Mouse (Mus musculus): ENCODE measurements around the gene Jmjd4. TPM values are rescaled to one million over a fixed set of nuclear protein-coding genes. Genes with fewer than 3 reads are reported as not detected.
A peak's percentile ranks its signal among the peaks of the same experiment; 100 is the strongest.

Jmjd4 gene
- polyA plus RNA-seq, 1 experiment = 0.33 TPM

- H3K4me1 ChIP-seq (ENCODE audit: control insufficient read depth) = no peaks in the 10 kb centered on the region
- H3K4me3 ChIP-seq (replicated peaks) = no peak overlapping the region
- H3K36me3 ChIP-seq (ENCODE audit: control insufficient read depth) = peaks cover 25% of the 10 kb centered on the region
- no peak for TF ChIP-seq TAL1 (IDR thresholded peaks at IDR 0.05; ENCODE audit: low read length)
- TF ChIP-seq GATA1 (IDR thresholded peaks at IDR 0.05; ENCODE audit: low read length) = no peak
- no peaks in the 10 kb centered on the region for H3K9me3 ChIP-seq (ENCODE audit: control insufficient read depth, low read length)
- H3K27me3 ChIP-seq (ENCODE audit: control insufficient read depth) = no peaks in the 10 kb centered on the region
Observed at GRCm38 (mm10) chr11:59486222-59486621, 36.4 kb downstream of the Jmjd4 start.

DNA sequence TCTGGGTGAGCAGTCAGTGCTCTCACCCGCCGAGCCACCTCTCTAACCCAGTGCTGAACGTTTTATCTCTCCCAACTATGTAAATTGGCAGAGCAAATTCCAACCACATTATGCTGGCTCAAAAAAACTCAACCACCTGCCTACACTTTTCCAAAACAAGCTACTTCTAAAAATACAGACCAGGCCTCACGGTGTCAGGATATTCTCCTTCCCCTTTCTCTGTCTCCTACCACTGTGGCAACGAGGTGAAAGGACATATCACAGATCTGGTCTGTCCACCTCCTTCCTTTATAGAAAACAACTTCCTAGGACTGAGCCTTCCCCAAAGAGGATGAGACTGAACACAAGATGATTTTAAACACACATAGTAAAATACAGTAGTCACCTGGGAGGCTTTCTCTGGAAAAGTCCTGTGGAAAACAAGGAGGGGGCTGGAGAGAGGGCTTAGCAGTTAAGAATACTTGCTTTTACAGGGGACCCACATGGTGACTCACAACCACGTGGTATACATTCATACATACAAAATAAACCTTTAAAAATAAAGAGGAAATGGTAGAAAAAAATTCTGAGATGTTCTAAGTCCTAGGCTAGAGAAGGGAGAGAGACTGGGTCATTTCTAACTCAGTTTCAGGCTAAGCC lies 46.9 kb downstream of the Jmjd4 start:
- no peaks in the 10 kb centered on the region for H3K4me1 ChIP-seq (ENCODE audit: control insufficient read depth)
- H3K27me3 ChIP-seq (ENCODE audit: control insufficient read depth) = no peaks in the 10 kb centered on the region
- no peak overlapping the region for H3K4me3 ChIP-seq (replicated peaks)
- peaks cover 64% of the 10 kb centered on the region for H3K36me3 ChIP-seq (ENCODE audit: control insufficient read depth)
- H3K9me3 ChIP-seq (ENCODE audit: control insufficient read depth, low read length) = peaks cover 4% of the 10 kb centered on the region
- TF ChIP-seq TAL1 (IDR thresholded peaks at IDR 0.05; ENCODE audit: low read length) = no peak

DNA sequence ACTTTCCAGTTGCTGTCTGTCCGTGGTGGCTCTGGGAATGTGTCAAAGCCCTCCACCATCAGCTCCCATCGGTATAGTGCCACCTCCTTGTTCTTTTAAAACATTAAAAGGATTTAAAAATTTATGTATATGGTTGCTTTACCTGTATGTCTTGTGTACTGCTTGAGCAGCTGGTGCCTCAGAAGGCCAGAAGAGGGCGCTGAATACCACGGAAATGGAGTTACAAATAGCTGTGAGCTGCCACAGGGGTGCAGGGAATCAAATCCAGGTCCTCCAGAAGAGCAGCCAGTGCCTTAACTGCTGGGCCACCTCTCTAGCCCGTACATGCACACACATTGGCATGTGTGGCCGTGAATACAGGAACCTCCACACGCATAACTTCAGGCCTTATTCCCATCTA lies 47.9 kb downstream of the Jmjd4 start:
- peaks cover 58% of the 10 kb centered on the region for H3K36me3 ChIP-seq (ENCODE audit: control insufficient read depth)

DNA sequence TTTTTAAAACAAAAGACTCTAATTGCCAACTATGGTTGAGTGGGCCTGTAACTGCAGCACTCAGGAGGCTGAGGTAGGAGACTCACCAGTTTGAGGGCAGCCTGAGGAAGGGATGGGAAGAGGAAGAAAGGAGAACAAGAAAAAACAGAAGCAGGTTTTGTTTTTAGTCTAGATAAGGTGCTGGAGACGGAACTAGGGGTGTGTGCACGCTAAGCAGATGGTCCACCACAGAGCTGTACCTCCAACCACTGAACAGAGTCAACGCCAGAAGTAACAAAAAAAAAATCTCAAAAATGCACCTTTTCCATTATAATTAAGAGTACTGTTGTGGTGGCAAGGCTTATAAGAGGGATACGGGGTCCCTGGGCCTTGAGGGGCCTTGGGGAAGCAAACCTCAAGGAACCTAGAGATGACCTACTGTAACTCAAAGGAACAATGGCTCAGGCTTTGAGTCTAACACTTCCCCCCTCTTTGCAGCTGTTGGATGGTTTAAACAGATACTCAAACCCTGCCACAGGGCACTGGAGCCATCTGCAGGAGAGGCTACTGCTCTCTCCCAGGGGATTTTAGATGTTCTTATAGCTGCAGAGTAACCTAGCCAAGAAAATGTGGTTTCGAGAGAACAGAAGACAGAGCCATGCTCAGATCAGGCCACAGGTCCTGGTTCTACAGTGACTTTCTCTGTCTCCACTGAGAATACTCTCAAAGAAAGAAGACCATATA lies 52.3 kb downstream of the Jmjd4 start:
- peaks cover 4% of the 10 kb centered on the region for H3K9me3 ChIP-seq (ENCODE audit: control insufficient read depth, low read length)
- peaks cover 20% of the 10 kb centered on the region for H3K4me1 ChIP-seq (ENCODE audit: control insufficient read depth)
- peaks cover 21% of the 10 kb centered on the region for H3K27me3 ChIP-seq (ENCODE audit: control insufficient read depth)
- peaks cover 50% of the 10 kb centered on the region for H3K36me3 ChIP-seq (ENCODE audit: control insufficient read depth)
- H3K4me3 ChIP-seq (replicated peaks) = no peak overlapping the region
- TF ChIP-seq TAL1 (IDR thresholded peaks at IDR 0.05; ENCODE audit: low read length) (no peak), GATA1 (IDR thresholded peaks at IDR 0.05; ENCODE audit: low read length) (no peak)

More for the DNA sequence above, 47.9 kb downstream of the Jmjd4 start:
- no peaks in the 10 kb centered on the region for H3K4me1 ChIP-seq (ENCODE audit: control insufficient read depth)
- no peak for TF ChIP-seq GATA1 (IDR thresholded peaks at IDR 0.05; ENCODE audit: low read length)
- TF ChIP-seq TAL1 (IDR thresholded peaks at IDR 0.05; ENCODE audit: low read length) = no peak
- H3K9me3 ChIP-seq (ENCODE audit: control insufficient read depth, low read length) = peaks cover 4% of the 10 kb centered on the region
- H3K4me3 ChIP-seq (replicated peaks) = no peak overlapping the region
- H3K27me3 ChIP-seq (ENCODE audit: control insufficient read depth) = no peaks in the 10 kb centered on the region

DNA sequence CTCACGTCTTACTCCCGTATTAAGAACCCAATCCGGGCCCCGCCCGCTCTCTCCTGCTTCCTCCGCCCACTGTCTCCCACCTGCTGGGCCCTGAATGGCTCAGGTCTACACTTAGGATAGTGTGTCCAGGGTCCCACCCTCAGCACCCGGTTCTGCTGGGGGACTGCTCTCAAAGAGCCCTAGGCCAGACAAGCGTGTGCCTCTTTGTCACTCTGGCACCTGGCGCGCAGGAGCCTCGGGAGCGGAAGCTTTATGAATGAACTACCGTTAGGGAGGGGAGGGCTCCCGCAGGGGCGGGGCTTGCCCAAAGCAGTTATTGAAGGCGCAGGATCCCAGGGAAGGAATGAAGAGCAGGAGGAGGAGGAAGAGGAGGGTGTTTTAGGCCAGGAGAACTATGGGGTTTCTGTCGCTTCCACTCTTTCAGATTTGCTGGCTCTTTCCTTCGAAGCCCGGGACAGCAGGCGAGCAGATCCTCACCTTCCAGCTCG lies 55.5 kb downstream of the Jmjd4 start:
- H3K9me3 ChIP-seq (ENCODE audit: control insufficient read depth, low read length) = no peaks in the 10 kb centered on the region
- H3K36me3 ChIP-seq (ENCODE audit: control insufficient read depth) = peaks cover 25% of the 10 kb centered on the region
- peak overlapping the region; percentile 71 for H3K4me3 ChIP-seq (replicated peaks)
- TF ChIP-seq GATA1 (IDR thresholded peaks at IDR 0.05; ENCODE audit: low read length) = no peak
- no peak for TF ChIP-seq TAL1 (IDR thresholded peaks at IDR 0.05; ENCODE audit: low read length)
- peaks cover 20% of the 10 kb centered on the region for H3K4me1 ChIP-seq (ENCODE audit: control insufficient read depth)
- peaks cover 24% of the 10 kb centered on the region for H3K27me3 ChIP-seq (ENCODE audit: control insufficient read depth)

- Histone ChIP-seq H3K36me3 (ENCODE audit: control insufficient read depth) (peaks cover 22% of the 10 kb centered on the region), H3K4me3 (replicated peaks) (peak overlapping the region; percentile 71), H3K27me3 (ENCODE audit: control insufficient read depth) (peaks cover 24% of the 10 kb centered on the region), H3K9me3 (ENCODE audit: control insufficient read depth, low read length) (no peaks in the 10 kb centered on the region), H3K4me1 (ENCODE audit: control insufficient read depth) (peaks cover 20% of the 10 kb centered on the region)
- TF ChIP-seq TAL1 (IDR thresholded peaks at IDR 0.05; ENCODE audit: low read length) (no peak), GATA1 (IDR thresholded peaks at IDR 0.05; ENCODE audit: low read length) (no peak)
Observed at GRCm38 (mm10) chr11:59505839-59506712, 56.2 kb downstream of the Jmjd4 start.

DNA sequence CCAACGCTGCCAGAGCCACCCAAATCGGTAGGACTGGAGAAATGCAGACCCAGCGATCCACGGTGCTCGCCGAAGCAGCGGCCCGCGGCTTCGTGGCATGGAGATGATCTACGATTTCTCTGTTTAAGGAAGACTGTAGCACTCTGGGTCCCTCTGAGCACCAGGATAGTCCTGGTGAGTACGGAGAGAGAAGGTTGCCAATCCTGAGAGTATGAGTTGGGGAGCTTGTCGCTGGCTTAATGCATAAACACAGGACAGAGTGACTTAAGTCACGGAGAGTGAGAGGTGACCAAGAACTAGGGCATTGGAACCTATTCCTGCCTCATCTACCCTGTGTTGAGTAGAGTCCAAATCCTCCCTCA lies 56.8 kb downstream of the Jmjd4 start:
- Histone ChIP-seq H3K27me3 (ENCODE audit: control insufficient read depth) (peaks cover 24% of the 10 kb centered on the region), H3K4me1 (ENCODE audit: control insufficient read depth) (peaks cover 20% of the 10 kb centered on the region), H3K36me3 (ENCODE audit: control insufficient read depth) (peaks cover 20% of the 10 kb centered on the region), H3K9me3 (ENCODE audit: control insufficient read depth, low read length) (no peaks in the 10 kb centered on the region), H3K4me3 (replicated peaks) (peak overlapping the region; percentile 71)
- TF ChIP-seq GATA1 (IDR thresholded peaks at IDR 0.05; ENCODE audit: low read length) (no peak), TAL1 (IDR thresholded peaks at IDR 0.05; ENCODE audit: low read length) (no peak)

Other genes with a start within 250 kb of the Jmjd4 start
- gene Mrpl55, start 247.6 kb upstream of the Jmjd4 start, polyA plus RNA-seq (2012) = 4.0 and 5.3 TPM in 2 replicates
- gene 2310033P09Rik, start 241.7 kb upstream of the Jmjd4 start, polyA plus RNA-seq (2012) = 6.9 and 8.6 TPM in 2 replicates
- 10.0 and 10.5 TPM in 2 replicates for gene Arf1, start 221.8 kb upstream of the Jmjd4 start, polyA plus RNA-seq (2012)
- gene Wnt3a, start 159.3 kb upstream of the Jmjd4 start, polyA plus RNA-seq (2012) = 0.02 TPM in 1 of 2 replicates, not detected in the other
- not detected in 2 replicates for gene Wnt9a, start 143.1 kb upstream of the Jmjd4 start, polyA plus RNA-seq (2012)
- gene Prss38, start 74.4 kb upstream of the Jmjd4 start, polyA plus RNA-seq (2012) = 0.06 TPM in 1 of 2 replicates, not detected in the other
- gene Snap47, start 1.1 kb downstream of the Jmjd4 start, polyA plus RNA-seq (2012) = 0.51 and 0.58 TPM in 2 replicates
- not detected in 2 replicates for gene Zfp867, start 22.4 kb downstream of the Jmjd4 start, polyA plus RNA-seq (2012)
- 0.22 and 0.50 TPM in 2 replicates for gene Zkscan17, start 76.7 kb downstream of the Jmjd4 start, polyA plus RNA-seq (2012)
- 0.04 and 0.06 TPM in 2 replicates for gene Nlrp3, start 91.5 kb downstream of the Jmjd4 start, polyA plus RNA-seq (2012)
- gene Olfr222, start 126.2 kb downstream of the Jmjd4 start, polyA plus RNA-seq (2012) = not detected in 2 replicates
- gene Olfr223, start 143.2 kb downstream of the Jmjd4 start, polyA plus RNA-seq (2012) = not detected in 2 replicates
- gene Mprip, start 211.3 kb downstream of the Jmjd4 start, polyA plus RNA-seq (2012) = 3.0 and 3.4 TPM in 2 replicates